Mouse (Mus musculus): ENCODE results near the gene Crygc. TPM values are rescaled to one million over a fixed set of nuclear protein-coding genes. Genes with fewer than 3 reads are reported as not detected.
"Not testable (repeated sequence)": the region's sequence is repeated elsewhere in the genome, so short reads cannot be mapped to it uniquely, and the experiment has no call there.

Gene Crygc
- polyA plus RNA-seq, 1 experiment from 2014 or later: not detected

DNA sequence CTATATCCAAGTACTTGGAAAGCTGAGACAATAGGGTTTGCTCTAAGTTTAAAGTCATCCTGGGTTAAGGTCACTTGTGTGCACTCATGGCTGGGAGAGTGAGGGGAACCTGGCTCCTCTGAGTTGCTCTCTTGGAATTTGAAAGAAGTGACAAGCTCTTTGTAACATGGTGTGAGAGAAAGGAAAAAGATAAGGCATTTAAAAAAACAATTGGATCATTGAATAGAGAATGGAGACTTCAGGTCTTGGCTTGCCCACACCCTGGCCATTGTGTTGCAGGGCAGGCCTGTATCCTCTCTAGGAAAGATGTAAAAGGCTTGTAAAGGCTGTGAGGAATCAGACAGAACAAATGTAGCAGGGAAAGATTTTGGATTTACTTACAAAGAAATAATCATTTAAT lies 5.6 kb downstream of the Crygc start:
- Histone ChIP-seq H3K9ac (ENCODE audit: low read length) (no peak overlapping the region), H3K4me3 (ENCODE audit: low read depth, low read length) (no peak overlapping the region), H3K36me3 (ENCODE audit: control insufficient read depth, insufficient read depth, low read length) (no peaks in the 10 kb centered on the region), H3K9me3 (ENCODE audit: control insufficient read depth, low read length) (no peaks in the 10 kb centered on the region), H3K4me2 (no peak overlapping the region), H3K27me3 (ENCODE audit: control insufficient read depth, insufficient read depth, low read length) (no peaks in the 10 kb centered on the region), H3K27ac (ENCODE audit: low read depth, low read length) (no peak overlapping the region), H3K4me1 (ENCODE audit: control insufficient read depth, insufficient read depth, low read length) (no peaks in the 10 kb centered on the region)
- DNase-seq (ENCODE audit: low spot score, missing footprints): no peak
- no peak for ATAC-seq (ENCODE audit: low FRiP score)

DNA sequence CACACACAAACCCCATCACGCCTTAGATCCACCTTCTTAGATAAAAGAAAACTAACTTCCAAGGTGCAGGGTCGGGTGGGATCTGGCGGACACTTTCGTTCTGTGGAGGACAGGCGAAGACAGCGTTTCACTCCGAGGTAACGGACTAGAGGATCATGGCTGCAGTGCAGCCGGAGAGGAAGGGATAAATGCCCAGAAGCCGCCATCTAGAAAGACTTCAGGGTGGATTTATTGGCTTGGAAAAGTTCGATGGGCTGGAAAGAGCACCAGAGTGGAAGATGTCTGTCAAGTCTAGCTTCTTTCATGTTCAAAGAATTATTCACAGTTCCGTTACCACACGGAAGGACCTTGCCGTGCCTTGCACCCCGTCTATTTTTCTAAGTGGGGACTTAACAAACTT lies 9.3 kb downstream of the Crygc start:
- WGBS: 87% methylated on average over 15 of the region's 15 CpGs
- Histone ChIP-seq H3K9me3 (ENCODE audit: control insufficient read depth, low read length) (no peaks in the 10 kb centered on the region), H3K27me3 (ENCODE audit: control insufficient read depth, insufficient read depth, low read length) (no peaks in the 10 kb centered on the region), H3K4me2 (no peak overlapping the region), H3K27ac (ENCODE audit: low read depth, low read length) (no peak overlapping the region), H3K4me3 (ENCODE audit: low read depth, low read length) (no peak overlapping the region), H3K9ac (ENCODE audit: low read length) (no peak overlapping the region), H3K36me3 (ENCODE audit: control insufficient read depth, insufficient read depth, low read length) (no peaks in the 10 kb centered on the region), H3K4me1 (ENCODE audit: control insufficient read depth, insufficient read depth, low read length) (no peaks in the 10 kb centered on the region)
- DNase-seq (ENCODE audit: low spot score, missing footprints) (no peak), ATAC-seq (ENCODE audit: low FRiP score) (no peak)

DNA sequence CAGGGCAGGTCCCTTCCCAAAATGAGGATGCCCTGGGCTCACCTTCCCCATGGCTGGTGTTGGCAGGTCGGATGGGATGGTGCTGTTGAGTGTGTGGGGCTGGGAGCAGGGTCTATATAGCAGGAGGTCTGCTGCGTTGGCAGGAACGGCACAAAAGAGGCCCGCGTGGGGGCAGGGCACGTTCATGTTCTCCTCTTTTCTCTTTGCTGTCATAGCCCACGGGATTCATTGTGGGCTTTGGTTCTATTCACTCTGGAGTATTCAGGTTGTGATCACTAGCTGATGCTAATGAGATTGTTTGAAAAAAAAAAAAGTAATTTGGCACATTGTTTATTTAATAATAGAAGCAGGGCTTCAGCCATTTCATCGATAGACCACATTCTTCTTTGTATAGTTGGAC lies 10.1 kb downstream of the Crygc start, which contains the start of gene Crygd:
Gene Crygd, minus strand, starts transcription at position 101 of the 400 bp plus-strand sequence.
- H3K27ac ChIP-seq (ENCODE audit: low read depth, low read length): no peak within 1 kb of the TSS
- no peaks in the 10 kb centered on the region for H3K9me3 ChIP-seq (ENCODE audit: control insufficient read depth, low read length)
- no peak for DNase-seq (ENCODE audit: low spot score, missing footprints)
- WGBS: 83% methylated on average over 8 of the region's 8 CpGs
- no peak within 1 kb of the TSS for H3K4me2 ChIP-seq
- H3K4me1 ChIP-seq (ENCODE audit: control insufficient read depth, insufficient read depth, low read length): no peaks in the 10 kb centered on the region
- H3K27me3 ChIP-seq (ENCODE audit: control insufficient read depth, insufficient read depth, low read length): no peaks in the 10 kb centered on the region
- H3K9ac ChIP-seq (ENCODE audit: low read length): no peak within 1 kb of the TSS
- H3K36me3 ChIP-seq (ENCODE audit: control insufficient read depth, insufficient read depth, low read length): no peaks in the 10 kb centered on the region
- no peak within 1 kb of the TSS for H3K4me3 ChIP-seq (ENCODE audit: low read depth, low read length)
- no peak for ATAC-seq (ENCODE audit: low FRiP score)

DNA sequence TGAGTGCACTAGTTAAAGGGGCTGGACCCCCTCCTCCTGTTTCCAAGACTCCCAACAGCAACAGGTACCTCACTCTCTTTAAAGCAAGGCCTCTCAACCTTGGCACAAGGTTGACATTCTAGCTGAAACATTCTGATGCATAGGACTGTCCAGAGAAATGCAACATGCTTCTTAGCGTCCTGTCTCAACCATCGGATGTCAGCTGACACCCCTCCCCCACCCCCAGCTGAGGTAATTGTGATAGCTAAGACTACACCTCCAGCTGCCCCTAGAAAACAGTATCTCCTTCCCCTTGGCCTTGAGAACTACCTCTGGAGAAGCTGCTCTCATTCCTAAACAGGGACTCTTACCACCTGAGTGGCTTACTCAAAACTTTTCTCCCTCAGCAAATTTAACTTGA lies 21.3 kb downstream of the Crygc start:
- Histone ChIP-seq H3K9me3 (ENCODE audit: control insufficient read depth, low read length) (no peaks in the 10 kb centered on the region), H3K4me3 (ENCODE audit: low read depth, low read length) (no peak overlapping the region), H3K9ac (ENCODE audit: low read length) (no peak overlapping the region), H3K36me3 (ENCODE audit: control insufficient read depth, insufficient read depth, low read length) (no peaks in the 10 kb centered on the region), H3K4me2 (no peak overlapping the region), H3K27ac (ENCODE audit: low read depth, low read length) (no peak overlapping the region), H3K27me3 (ENCODE audit: control insufficient read depth, insufficient read depth, low read length) (no peaks in the 10 kb centered on the region), H3K4me1 (ENCODE audit: control insufficient read depth, insufficient read depth, low read length) (no peaks in the 10 kb centered on the region)
- DNase-seq (ENCODE audit: low spot score, missing footprints) (no peak), ATAC-seq (ENCODE audit: low FRiP score) (no peak)
- 34% methylated on average over 2 of the region's 2 CpGs for WGBS

DNA sequence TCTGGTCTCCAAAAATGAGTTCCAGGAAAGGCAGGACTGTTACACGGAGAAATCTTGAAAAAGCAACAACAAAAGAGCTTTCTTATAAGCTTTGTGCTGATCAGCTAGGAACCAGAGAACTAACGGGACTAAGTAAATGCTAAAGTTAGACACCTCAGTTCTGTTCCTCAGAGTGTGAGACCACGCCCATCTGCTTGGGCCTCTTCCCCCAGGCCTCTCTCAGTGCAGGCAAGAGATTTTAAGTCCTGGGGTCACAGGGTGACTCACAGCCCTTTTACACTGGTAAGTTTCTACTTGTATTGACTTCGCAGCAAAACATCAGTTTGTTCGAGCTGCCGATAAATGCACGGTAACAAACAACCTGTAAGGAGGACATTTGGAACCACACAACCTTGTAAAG lies 21.8 kb downstream of the Crygc start:
- no peak for DNase-seq (ENCODE audit: low spot score, missing footprints)
- no peak for ATAC-seq (ENCODE audit: low FRiP score)
- H3K27ac ChIP-seq (ENCODE audit: low read depth, low read length): no peak overlapping the region

DNA sequence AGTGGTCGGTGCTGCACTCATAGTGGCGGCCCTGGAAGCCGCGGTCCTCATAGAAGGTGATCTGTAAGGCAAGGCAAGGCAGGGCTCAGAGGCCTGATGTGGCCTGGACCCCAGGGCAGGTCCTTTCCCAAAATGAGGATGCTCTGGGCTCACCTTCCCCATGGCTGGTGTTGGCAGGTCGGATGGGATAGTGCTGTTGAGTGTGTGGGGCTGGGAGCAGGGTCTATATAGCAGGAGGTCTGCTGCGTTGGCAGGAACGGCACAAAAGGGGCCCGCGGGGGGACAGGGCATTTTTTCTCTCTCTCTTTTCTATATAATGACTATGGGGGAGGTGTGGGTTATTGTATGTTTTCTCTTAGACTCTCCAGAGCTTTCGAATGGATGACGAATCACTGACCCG lies 22.5 kb downstream of the Crygc start, which contains the start of gene Cryge:
Gene Cryge, minus strand, starts transcription at position 198 of the 400 bp plus-strand sequence.
- not testable (repeated sequence) for H3K9ac ChIP-seq (ENCODE audit: low read length); H3K4me1 ChIP-seq (ENCODE audit: control insufficient read depth, insufficient read depth, low read length); H3K36me3 ChIP-seq (ENCODE audit: control insufficient read depth, insufficient read depth, low read length); H3K4me3 ChIP-seq (ENCODE audit: low read depth, low read length); H3K27me3 ChIP-seq (ENCODE audit: control insufficient read depth, insufficient read depth, low read length); DNase-seq (ENCODE audit: low spot score, missing footprints); H3K4me2 ChIP-seq; H3K9me3 ChIP-seq (ENCODE audit: control insufficient read depth, low read length); H3K27ac ChIP-seq (ENCODE audit: low read depth, low read length)
- ATAC-seq (ENCODE audit: low FRiP score): 0 out of 2 replicates have a peak, but pooled peaks have one; percentile 19
- 63% methylated on average over 9 of the region's 12 CpGs for WGBS

More for the DNA sequence above, 21.8 kb downstream of the Crygc start:
- no peaks in the 10 kb centered on the region for H3K27me3 ChIP-seq (ENCODE audit: control insufficient read depth, insufficient read depth, low read length)
- H3K4me3 ChIP-seq (ENCODE audit: low read depth, low read length): no peak overlapping the region
- H3K4me1 ChIP-seq (ENCODE audit: control insufficient read depth, insufficient read depth, low read length): no peaks in the 10 kb centered on the region
- H3K9ac ChIP-seq (ENCODE audit: low read length): no peak overlapping the region
- H3K4me2 ChIP-seq: no peak overlapping the region
- H3K9me3 ChIP-seq (ENCODE audit: control insufficient read depth, low read length): no peaks in the 10 kb centered on the region
- WGBS: 54% methylated on average over 7 of the region's 7 CpGs
- H3K36me3 ChIP-seq (ENCODE audit: control insufficient read depth, insufficient read depth, low read length): no peaks in the 10 kb centered on the region

DNA sequence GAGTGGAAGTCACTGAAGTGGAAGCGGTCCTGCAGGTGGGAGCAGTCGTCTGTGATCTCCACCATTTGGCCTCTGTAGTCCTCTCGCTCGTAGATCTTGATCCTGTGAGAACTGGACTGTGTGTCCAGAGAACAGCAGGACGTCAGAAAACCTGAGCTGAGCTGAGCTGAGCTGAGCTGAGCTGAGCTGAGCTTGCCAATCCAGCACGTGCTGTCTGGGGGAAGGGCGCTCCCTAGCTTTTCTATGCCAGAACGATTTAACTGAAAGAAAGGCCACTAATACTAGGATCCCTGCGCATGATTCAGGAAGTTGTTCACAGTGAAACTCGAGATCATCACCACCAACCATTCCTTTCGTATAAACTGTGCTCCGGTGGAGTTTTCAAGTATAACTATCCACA lies 24.7 kb downstream of the Crygc start:
- 60% methylated on average over 12 of the region's 12 CpGs for WGBS
- DNase-seq (ENCODE audit: low spot score, missing footprints): no peak
- no peaks in the 10 kb centered on the region for H3K9me3 ChIP-seq (ENCODE audit: control insufficient read depth, low read length)
- no peaks in the 10 kb centered on the region for H3K27me3 ChIP-seq (ENCODE audit: control insufficient read depth, insufficient read depth, low read length)
- H3K9ac ChIP-seq (ENCODE audit: low read length): no peak overlapping the region
- H3K36me3 ChIP-seq (ENCODE audit: control insufficient read depth, insufficient read depth, low read length): no peaks in the 10 kb centered on the region
- H3K4me3 ChIP-seq (ENCODE audit: low read depth, low read length): no peak overlapping the region
- no peak overlapping the region for H3K27ac ChIP-seq (ENCODE audit: low read depth, low read length)
- no peak overlapping the region for H3K4me2 ChIP-seq
- H3K4me1 ChIP-seq (ENCODE audit: control insufficient read depth, insufficient read depth, low read length): no peaks in the 10 kb centered on the region
- no peak for ATAC-seq (ENCODE audit: low FRiP score)

DNA sequence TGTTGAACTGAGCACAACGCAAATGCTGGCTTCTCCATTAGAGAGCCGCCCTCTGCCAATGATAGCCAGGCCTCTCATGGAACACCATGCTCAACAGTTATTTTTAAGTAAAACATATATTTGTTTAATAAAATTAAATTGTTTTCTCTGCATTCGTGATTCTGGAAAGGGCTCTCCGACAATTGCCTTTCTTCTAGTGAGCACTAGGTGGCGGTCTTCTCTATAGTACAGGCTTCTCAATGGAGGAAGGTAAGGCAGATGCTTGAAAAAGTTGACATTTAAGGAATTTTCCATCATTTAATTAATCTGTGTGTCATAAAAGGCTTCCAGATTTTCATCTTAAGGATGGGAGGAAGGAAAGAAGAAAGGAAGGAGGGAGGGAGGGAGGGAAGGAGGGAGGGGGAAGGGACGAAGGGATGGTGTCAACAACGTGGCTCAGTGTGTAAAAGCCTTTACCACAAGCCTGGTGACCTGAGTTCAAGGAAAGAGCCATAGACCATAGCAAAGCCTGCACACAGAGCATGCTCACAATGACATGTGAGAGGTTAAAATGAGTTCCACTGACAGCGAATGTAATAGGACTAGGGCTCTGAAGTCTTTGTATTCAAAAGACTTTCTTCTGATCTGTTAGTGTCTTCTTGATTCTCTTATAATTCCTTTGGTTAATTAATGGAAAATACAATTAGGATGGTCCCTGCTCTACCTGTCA lies 26.9 kb downstream of the Crygc start:
- ATAC-seq (ENCODE audit: low FRiP score): no peak
- WGBS: 39% methylated on average over 8 of the region's 8 CpGs
- Histone ChIP-seq H3K4me2 (no peak overlapping the region), H3K4me3 (ENCODE audit: low read depth, low read length) (no peak overlapping the region), H3K9ac (ENCODE audit: low read length) (no peak overlapping the region), H3K27me3 (ENCODE audit: control insufficient read depth, insufficient read depth, low read length) (no peaks in the 10 kb centered on the region), H3K9me3 (ENCODE audit: control insufficient read depth, low read length) (no peaks in the 10 kb centered on the region), H3K36me3 (ENCODE audit: control insufficient read depth, insufficient read depth, low read length) (no peaks in the 10 kb centered on the region), H3K4me1 (ENCODE audit: control insufficient read depth, insufficient read depth, low read length) (no peaks in the 10 kb centered on the region), H3K27ac (ENCODE audit: low read depth, low read length) (no peak overlapping the region)
- peak; percentile 84 for DNase-seq (ENCODE audit: low spot score, missing footprints)

DNA sequence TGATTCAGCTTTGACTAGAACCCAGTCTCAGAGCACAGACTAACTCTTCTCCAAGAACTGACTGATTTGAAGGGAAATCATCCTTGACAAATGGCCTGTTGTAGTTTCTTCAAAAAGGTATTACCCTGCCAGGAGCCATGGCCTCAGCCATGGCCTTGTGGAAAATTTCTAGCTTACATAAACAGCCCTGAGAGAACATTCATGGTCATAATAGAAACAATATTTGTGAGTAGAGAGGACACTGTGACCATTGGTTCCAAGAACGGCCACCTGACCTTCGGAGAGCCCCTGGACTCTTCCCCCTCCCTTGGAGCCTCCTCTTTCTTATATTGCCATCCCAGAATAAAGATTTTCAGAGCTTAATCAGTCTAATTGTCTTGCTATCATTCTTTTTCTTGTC lies 30.1 kb downstream of the Crygc start:
- Histone ChIP-seq H3K4me3 (ENCODE audit: low read depth, low read length) (no peak overlapping the region), H3K9ac (ENCODE audit: low read length) (no peak overlapping the region), H3K27ac (ENCODE audit: low read depth, low read length) (no peak overlapping the region), H3K27me3 (ENCODE audit: control insufficient read depth, insufficient read depth, low read length) (no peaks in the 10 kb centered on the region), H3K36me3 (ENCODE audit: control insufficient read depth, insufficient read depth, low read length) (no peaks in the 10 kb centered on the region), H3K9me3 (ENCODE audit: control insufficient read depth, low read length) (no peaks in the 10 kb centered on the region), H3K4me1 (ENCODE audit: control insufficient read depth, insufficient read depth, low read length) (no peaks in the 10 kb centered on the region), H3K4me2 (no peak overlapping the region)
- ATAC-seq (ENCODE audit: low FRiP score): no peak
- peak; percentile 79 for DNase-seq (ENCODE audit: low spot score, missing footprints)
- WGBS: 90% methylated on average over 2 of the region's 2 CpGs
